Mouse (Mus musculus) limb, embryonic 11.5 days (tissue): ENCODE data around the gene Sort1. TPM values are rescaled to one million over a fixed set of nuclear protein-coding genes. Genes with fewer than 3 reads are reported as not detected.
A peak's percentile ranks its signal among the peaks of the same experiment; 100 is the strongest.
"Not testable (repeated sequence)": the region's sequence is repeated elsewhere in the genome, so short reads cannot be mapped to it uniquely, and the experiment has no call there.

Source experiments
- ATAC-seq: fragments of 200-750 bp; cut with Nextera tagmentation; 2 replicates; pipeline ENCODE4 v1.8.0; 2017; ENCODE audit warnings: low read depth; ENCODE audit not compliant: insufficient number of reproducible peaks, low FRiP score, low TSS enrichment
- DNase-seq: peaks from one replicate; pipeline ENCODE4 v3.0.0-alpha.2; 2015; ENCODE audit warnings: low spot score
- H3K27ac ChIP-seq: fragments of 300-500 bp; sonication (generic); replicated peaks from 2 replicates; pipeline ENCODE4 v1.5.1; 2014; ENCODE audit warnings: low read depth, mild to moderate bottlenecking, low read length
- H3K27me3 ChIP-seq: fragments of 300-500 bp; sonication (generic); 2 replicates; pipeline ENCODE4 v1.6.1; 2014; ENCODE audit warnings: mild to moderate bottlenecking, low read length, mixed read lengths; ENCODE audit not compliant: control insufficient read depth, insufficient read depth
- H3K36me3 ChIP-seq: fragments of 300-500 bp; sonication (generic); 2 replicates; pipeline ENCODE4 v1.6.1; 2014; ENCODE audit warnings: mild to moderate bottlenecking, low read length, moderate library complexity, mixed read lengths; ENCODE audit not compliant: control insufficient read depth, insufficient read depth
- H3K4me1 ChIP-seq: fragments of 300-500 bp; sonication (generic); 2 replicates; pipeline ENCODE4 v1.6.1; 2014; ENCODE audit warnings: low read length, mixed read lengths; ENCODE audit not compliant: control insufficient read depth, insufficient read depth
- H3K4me2 ChIP-seq: fragments of 300-500 bp; sonication (generic); 2 replicates; pipeline ENCODE4 v1.6.1; 2014; ENCODE audit warnings: low read depth, mild to moderate bottlenecking, moderate library complexity; ENCODE audit not compliant: severe bottlenecking
- H3K4me3 ChIP-seq: fragments of 300-500 bp; sonication (generic); 2 replicates; pipeline ENCODE4 v1.5.1; 2014; ENCODE audit warnings: low read depth, low read length
- H3K9ac ChIP-seq: fragments of 300-500 bp; sonication (generic); 2 replicates; pipeline ENCODE4 v1.6.1; 2014; ENCODE audit warnings: mild to moderate bottlenecking, low read length
- H3K9me3 ChIP-seq: fragments of 300-500 bp; sonication (generic); 2 replicates; pipeline ENCODE4 v1.6.1; 2016; ENCODE audit warnings: low read length; ENCODE audit not compliant: control insufficient read depth
- WGBS: fragments of 180-500 bp; shearing (Covaris S2); extraction: QIAGEN DNeasy Blood & Tissue Kit; methylation state at CpG from one replicate; pipeline ENCODE4 v1.1.7; 2014; 5-methylcytosine and 5-hydroxymethylcytosine counted together
- polyA plus RNA-seq: library from polyadenylated mRNA; unstranded; fragments of >200 nt; fragmentation: Nextera tagmentation; extraction: Ambion mirVana; gene quantifications from 2 replicates; pipeline ENCODE4 v1.2.1, GENCODE M21; 2014

Gene Sort1
- polyA plus RNA-seq, 1 experiment from 2014 or later: 14.1 TPM

- H3K4me1 ChIP-seq, H3K9me3 ChIP-seq, ATAC-seq, H3K27me3 ChIP-seq, H3K9ac ChIP-seq, H3K27ac ChIP-seq, DNase-seq, H3K4me3 ChIP-seq, H3K36me3 ChIP-seq, H3K4me2 ChIP-seq: not testable (repeated sequence)
- WGBS: 81% methylated on average over 5 of the region's 5 CpGs
Observed at GRCm38 (mm10) chr3:108279495-108279894, 4.4 kb upstream of the Sort1 start.

DNA sequence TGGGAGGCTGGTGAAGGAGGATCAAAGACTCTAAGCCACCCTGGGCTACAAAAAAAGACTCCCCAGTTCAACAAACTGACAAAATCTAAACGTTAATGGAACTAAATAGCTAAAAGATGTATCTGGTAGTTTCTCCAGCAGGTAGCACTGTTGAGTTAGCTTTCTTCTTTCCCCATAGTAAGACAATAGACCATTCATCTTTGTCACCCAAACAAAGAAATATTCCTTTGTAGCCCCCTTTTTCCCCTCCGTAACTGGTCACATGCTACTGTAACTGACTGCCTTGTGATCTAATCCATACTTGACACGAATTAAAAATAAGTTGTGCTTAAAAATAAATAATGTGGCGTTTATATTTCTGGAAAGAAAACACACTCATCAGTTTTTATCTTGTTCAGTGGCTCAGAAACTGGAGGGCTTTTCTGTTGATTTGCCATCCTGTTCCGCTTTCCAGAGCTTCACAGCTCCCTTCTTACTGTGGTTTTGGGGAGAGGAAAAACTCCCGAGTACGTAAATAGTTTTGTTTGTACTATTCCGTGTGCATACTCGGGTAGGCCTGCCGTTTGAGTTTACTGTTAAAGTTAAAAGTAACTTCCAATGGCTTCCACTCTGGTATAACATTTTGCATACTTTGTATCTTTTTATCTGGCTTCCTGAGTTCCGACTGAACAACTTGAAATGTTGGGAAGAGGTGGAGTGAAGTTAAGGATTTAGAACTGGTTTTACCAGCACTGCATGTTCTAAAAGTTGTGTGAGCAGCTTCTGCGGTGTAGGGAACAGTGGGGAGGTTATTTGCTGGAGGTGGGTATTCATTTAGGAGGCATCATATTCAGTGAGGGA is 1.3 kb upstream of the Sort1 start:
- ATAC-seq (no peak), DNase-seq (no peak)
- peak overlapping the region; percentile 57; the same call in 1 of the 2 replicates for H3K27ac ChIP-seq
- WGBS: 42% methylated on average over 12 of the region's 12 CpGs
- peaks cover 21% of the 10 kb centered on the region for H3K4me1 ChIP-seq
- peak overlapping the region; percentile 72 for H3K4me3 ChIP-seq
- peak overlapping the region; percentile 55 for H3K9ac ChIP-seq
- H3K27me3 ChIP-seq: no peaks in the 10 kb centered on the region
- H3K9me3 ChIP-seq: no peaks in the 10 kb centered on the region
- peaks cover 5% of the 10 kb centered on the region; the same call in 1 of the 2 replicates for H3K36me3 ChIP-seq
- peak overlapping the region; percentile 96 for H3K4me2 ChIP-seq

GRCm38 (mm10) chr3:108283241-108283561 is 681 bp upstream of the Sort1 start:
- H3K27ac ChIP-seq: peak overlapping the region; percentile 57
- ATAC-seq (no peak), DNase-seq (no peak)
- no peaks in the 10 kb centered on the region for H3K27me3 ChIP-seq
- peak overlapping the region; percentile 72 for H3K4me3 ChIP-seq
- H3K9me3 ChIP-seq: no peaks in the 10 kb centered on the region
- H3K9ac ChIP-seq: peak overlapping the region; percentile 55
- peak overlapping the region; percentile 96 for H3K4me2 ChIP-seq
- 16% methylated on average over 6 of the region's 6 CpGs for WGBS
- H3K36me3 ChIP-seq: no peaks in the 10 kb centered on the region; the same call in 1 of the 2 replicates
- H3K4me1 ChIP-seq: peaks cover 26% of the 10 kb centered on the region

DNA sequence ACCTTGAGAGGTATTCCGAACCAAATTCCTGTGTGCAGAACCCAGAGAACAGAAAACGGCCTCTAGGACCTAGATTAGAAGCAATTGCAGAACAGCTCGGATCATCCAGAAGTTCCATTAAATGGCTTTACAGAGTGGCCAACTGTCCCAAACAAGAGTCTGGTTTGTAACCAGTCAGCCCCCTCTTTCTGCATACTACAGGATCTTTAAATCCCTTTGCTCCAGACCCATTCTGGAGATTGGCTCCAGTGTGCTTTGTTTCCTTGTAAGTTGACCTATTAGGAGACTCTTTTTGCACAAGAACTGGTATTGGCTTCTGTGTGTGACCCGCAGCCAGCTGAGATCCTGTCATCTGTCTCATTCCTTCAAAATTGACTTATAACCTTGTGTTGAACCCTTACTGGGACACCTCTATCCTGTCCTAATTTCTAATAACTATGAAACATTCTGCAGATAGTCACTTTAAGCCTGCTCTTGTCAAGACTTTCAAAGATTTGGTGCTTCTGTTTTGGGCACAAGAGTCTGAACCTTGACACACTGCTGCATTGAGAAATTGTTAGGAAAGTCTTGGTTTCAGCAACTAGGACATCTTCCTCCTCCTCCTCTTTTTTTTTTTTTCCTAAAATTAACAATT is 1.3 kb downstream of the Sort1 start:
- Histone ChIP-seq H3K9ac (no peak overlapping the region), H3K27ac (no peak overlapping the region)

GRCm38 (mm10) chr3:108286671-108287439 is 3.0 kb downstream of the Sort1 start:
- H3K4me1 ChIP-seq: peaks cover 32% of the 10 kb centered on the region
- 66% methylated on average over 14 of the region's 14 CpGs for WGBS
- no peak for ATAC-seq
- no peak overlapping the region for H3K4me2 ChIP-seq
- H3K9me3 ChIP-seq: no peaks in the 10 kb centered on the region
- no peak for DNase-seq
- no peak overlapping the region for H3K4me3 ChIP-seq
- no peak overlapping the region for H3K27ac ChIP-seq
- H3K36me3 ChIP-seq: no peaks in the 10 kb centered on the region
- no peak overlapping the region for H3K9ac ChIP-seq
- no peaks in the 10 kb centered on the region for H3K27me3 ChIP-seq

More for the DNA sequence above, 1.3 kb downstream of the Sort1 start:
- 60% methylated on average over 4 of the region's 4 CpGs for WGBS
- Histone ChIP-seq H3K4me1 (peaks cover 32% of the 10 kb centered on the region), H3K27me3 (no peaks in the 10 kb centered on the region), H3K9me3 (no peaks in the 10 kb centered on the region), H3K4me3 (peak overlapping the region; percentile 72), H3K36me3 (no peaks in the 10 kb centered on the region), H3K4me2 (peak overlapping the region; percentile 96; the same call in 1 of the 2 replicates)
- no peak for ATAC-seq
- no peak for DNase-seq

DNA sequence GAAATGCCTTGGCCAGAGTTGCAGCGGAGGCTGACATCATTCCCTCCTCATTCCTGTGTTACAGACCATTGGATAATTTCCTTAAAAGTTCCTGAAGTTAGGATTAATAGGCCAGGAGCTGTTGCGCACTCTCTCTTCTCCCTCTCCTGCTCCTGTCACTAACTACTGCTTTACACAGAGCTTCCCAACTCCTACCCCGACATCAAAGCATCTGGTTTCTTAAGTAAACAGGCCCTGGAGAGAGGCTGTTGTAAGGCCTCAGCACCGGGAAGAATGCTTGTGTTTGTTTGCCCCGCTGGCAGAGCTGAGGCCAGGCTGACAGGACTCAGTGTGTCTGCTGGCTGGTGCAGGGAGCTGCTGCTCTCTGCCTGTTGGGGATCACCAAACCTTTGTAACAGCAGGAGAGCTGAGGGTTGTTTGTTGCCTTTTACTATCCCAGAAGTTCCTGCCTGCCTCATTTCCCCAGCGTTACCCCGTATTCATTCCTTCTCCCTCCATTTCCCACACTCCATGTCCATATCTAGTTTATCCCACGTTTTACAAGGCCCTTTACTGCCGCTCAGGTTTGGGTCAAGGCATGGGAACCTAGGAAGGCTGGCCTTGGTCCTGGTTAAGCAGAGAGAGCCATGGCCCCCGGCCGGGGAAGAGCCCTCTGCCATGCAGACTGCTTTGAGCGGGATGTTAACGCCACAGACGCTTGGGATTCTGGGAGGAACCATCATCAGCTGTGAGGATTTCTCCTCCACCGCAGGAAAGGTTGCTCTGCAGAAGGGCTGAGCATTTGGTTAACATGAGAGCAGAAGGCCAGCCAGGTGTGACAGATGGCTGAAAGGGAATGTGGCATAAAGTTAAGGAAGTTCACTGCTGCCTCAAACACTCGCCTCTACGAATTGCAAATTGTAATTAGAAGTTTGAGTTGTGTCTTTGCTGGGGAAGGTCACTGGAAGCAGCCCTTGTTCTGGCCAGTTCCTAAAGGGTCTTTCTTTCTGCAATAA is 4.2 kb downstream of the Sort1 start:
- H3K4me3 ChIP-seq: no peak overlapping the region
- H3K9me3 ChIP-seq: no peaks in the 10 kb centered on the region
- H3K9ac ChIP-seq: peak overlapping the region; percentile 47; the same call in 1 of the 2 replicates
- WGBS: 15% methylated on average over 17 of the region's 17 CpGs
- no peaks in the 10 kb centered on the region for H3K36me3 ChIP-seq
- DNase-seq: peak; percentile 49
- no peaks in the 10 kb centered on the region for H3K27me3 ChIP-seq
- peak overlapping the region; percentile 15 for H3K4me2 ChIP-seq
- peaks cover 27% of the 10 kb centered on the region for H3K4me1 ChIP-seq
- ATAC-seq: no peak
- H3K27ac ChIP-seq: peak overlapping the region; percentile 49

DNA sequence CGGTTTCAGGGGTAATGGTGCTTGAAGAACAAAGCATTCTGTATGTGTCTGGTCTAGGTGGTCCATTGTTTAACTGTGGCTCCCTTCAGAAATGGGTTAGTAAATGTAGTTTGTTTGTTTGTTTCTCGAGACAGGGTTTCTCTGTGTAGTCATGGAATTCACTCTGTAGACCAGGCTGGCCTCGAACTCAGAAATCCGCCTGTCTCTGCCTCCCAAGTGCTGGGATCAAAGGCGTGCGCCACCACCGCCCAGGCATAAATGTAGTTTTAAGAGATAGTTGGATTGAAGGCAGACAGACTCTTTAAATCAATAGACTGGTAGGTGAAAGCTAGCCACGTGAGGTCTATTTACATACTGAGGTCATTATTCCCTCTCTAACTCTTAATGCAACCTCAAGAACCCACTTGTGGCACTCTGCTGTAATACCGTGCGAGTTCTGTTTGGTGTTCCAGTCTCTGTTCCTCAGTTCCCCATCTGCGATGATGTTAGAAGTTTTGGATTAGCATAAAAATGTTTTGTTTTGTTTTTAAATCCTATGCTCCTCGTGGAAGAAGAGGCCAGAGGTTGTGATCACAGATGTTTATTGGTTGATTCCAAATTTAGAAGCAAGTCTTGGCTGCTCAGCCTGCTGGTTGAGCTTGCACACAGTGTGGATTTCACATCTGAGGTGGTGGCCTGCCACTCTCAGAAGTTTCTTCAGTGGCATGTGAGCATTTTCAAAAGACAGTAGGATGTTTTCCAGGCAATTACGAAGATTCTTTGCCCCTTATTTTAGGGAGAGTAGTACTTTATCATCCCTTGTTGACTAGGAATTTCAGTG is 5.6 kb downstream of the Sort1 start:
- no peak overlapping the region for H3K4me3 ChIP-seq
- no peak overlapping the region for H3K27ac ChIP-seq
- ATAC-seq: no peak
- 82% methylated on average over 13 of the region's 13 CpGs for WGBS
- H3K4me2 ChIP-seq: no peak overlapping the region
- DNase-seq: no peak
- H3K9me3 ChIP-seq: no peaks in the 10 kb centered on the region
- H3K36me3 ChIP-seq: no peaks in the 10 kb centered on the region
- no peak overlapping the region for H3K9ac ChIP-seq
- peaks cover 30% of the 10 kb centered on the region for H3K4me1 ChIP-seq
- H3K27me3 ChIP-seq: no peaks in the 10 kb centered on the region
